8 mouse cellular contexts compared by ENCODE assay signal in genomic region chr6:125313546-125314230, GRCm38 (mm10). TPM values are rescaled to one million over a fixed set of nuclear protein-coding genes. Genes with fewer than 3 reads are reported as not detected.
DNase-seq lines count a peak whose midpoint lies in the region; ATAC-seq and TF ChIP-seq lines count a peak whose summit lies in the region.

Gene Ltbr, minus strand, starts transcription at chr6:125313885.

- WGBS in forebrain, postnatal 0 days = 7% methylated on average over 42 of the region's 46 CpGs

- H3K4me2 ChIP-seq in forebrain, postnatal 0 days (ENCODE audit: low read depth) = peak within 1 kb of the TSS; percentile 53

- no peaks in the 10 kb centered on the region for H3K36me3 ChIP-seq in forebrain, postnatal 0 days (ENCODE audit: insufficient read depth)

- DNase-seq in MN1 (ENCODE audit: low spot score) = peak; percentile 85
- DNase-seq in cerebellum, adult 11-12 months = peak; percentile 24
- peak; percentile 51 for DNase-seq in forebrain, postnatal 0 days
- DNase-seq in heart, postnatal 4 days = peak; percentile 91
- DNase-seq in layer of hippocampus, postnatal 14 days (ENCODE audit: low spot score in 2 of 2) = peak; percentile 32 to 39
- DNase-seq in lung, postnatal 4 days = peak; percentile 94 to 97
- peak; percentile 67 for DNase-seq in retina, embryonic 14.5 days (ENCODE audit: low spot score)
- DNase-seq in urinary bladder, adult 2 months (ENCODE audit: low spot score) = peak; percentile 86

- ATAC-seq in forebrain, postnatal 0 days = peak; percentile 79

- H3K27ac ChIP-seq in forebrain, postnatal 0 days (ENCODE audit: low read depth, low read length) = no peak within 1 kb of the TSS

- peaks cover 6% of the 10 kb centered on the region; the same call in 1 of the 2 replicates for H3K4me1 ChIP-seq in forebrain, postnatal 0 days (ENCODE audit: insufficient read depth)

- H3K27me3 ChIP-seq in forebrain, postnatal 0 days (ENCODE audit: insufficient read depth, low read length) = no peaks in the 10 kb centered on the region

- H3K9me3 ChIP-seq in forebrain, postnatal 0 days (ENCODE audit: low read length) = no peaks in the 10 kb centered on the region

- H3K4me3 ChIP-seq in forebrain, postnatal 0 days (ENCODE audit: low read depth, low read length) = peak within 1 kb of the TSS; percentile 32

- peak within 1 kb of the TSS; percentile 51 for H3K9ac ChIP-seq in forebrain, postnatal 0 days

- TF ChIP-seq CTCF in forebrain, postnatal 0 days (IDR thresholded peaks at IDR 0.05; ENCODE audit: low read depth) = no peak

RNA-seq across cellular contexts. Expression of gene Ltbr, which starts in this region (rescaled TPM):
- 14.9 and 19.9 TPM in 2 replicates for total RNA-seq in forebrain, postnatal 0 days (2014; rRNA removed)
- 11.4 and 14.8 TPM in 2 replicates for polyA plus RNA-seq in forebrain, postnatal 0 days (2015; fragmentation: Nextera tagmentation; extraction: Ambion mirVana)
- total RNA-seq in heart, postnatal 4 days (2021) = 10 to 100 TPM; 49.2 to 53.7 TPM
- 10 to 100 TPM in 1 of 2 experiments, 1 to 10 TPM in 1; 9.8 to 13.3 TPM for total RNA-seq in layer of hippocampus, postnatal 14 days (2021)
- polyA plus RNA-seq in urinary bladder, adult 2 months (2012; rRNA removed) = 101 and 118 TPM in 2 replicates

Comparison
In these comparisons a context has a peak if more than half of its experiments do, and no peak if none do; other contexts are left out.
1. DNase-seq: peak in every context shown above with its lines; median percentile 96 in lung, postnatal 4 days; 91 in heart, postnatal 4 days; 86 in urinary bladder, adult 2 months; 85 in MN1; 67 in retina, embryonic 14.5 days; 51 in forebrain, postnatal 0 days; 36 in layer of hippocampus, postnatal 14 days; 24 in cerebellum, adult 11-12 months.